Mouse (Mus musculus): ENCODE data around the gene Cd3g. TPM values are rescaled to one million over a fixed set of nuclear protein-coding genes. Genes with fewer than 3 reads are reported as not detected.

The Cd3g gene
- polyA plus RNA-seq, 1 experiment from 2014 or later, result not detected

- WGBS (ENCODE audit: insufficient replicate concordance), result 89% methylated on average over 7 of the region's 7 CpGs
- H3K9me3 ChIP-seq (replicated peaks; ENCODE audit: control insufficient read depth, low read length), result no peaks in the 10 kb centered on the region
- H3K4me1 ChIP-seq (ENCODE audit: control insufficient read depth, insufficient read depth, low read length), result 0 out of 2 replicates have a peak, but pooled peaks cover 2% of the 10 kb centered on the region
- H3K27me3 ChIP-seq (ENCODE audit: control insufficient read depth, insufficient read depth, low read length), result no peaks in the 10 kb centered on the region
- H3K27ac ChIP-seq (ENCODE audit: low read depth, low read length), result no peak overlapping the region
- no peak overlapping the region for H3K9ac ChIP-seq (ENCODE audit: low read depth, low read length)
- no peak overlapping the region for H3K4me2 ChIP-seq
- no peak overlapping the region for H3K4me3 ChIP-seq (ENCODE audit: low read depth, low read length)
- H3K36me3 ChIP-seq (ENCODE audit: control insufficient read depth, insufficient read depth, low read length), result no peaks in the 10 kb centered on the region
- ATAC-seq (replicated peaks; ENCODE audit: insufficient number of reproducible peaks, low FRiP score, low TSS enrichment), result no peak
Observed at GRCm38 (mm10) chr9:44996590-44996989, 16.4 kb upstream of the Cd3g start.

GRCm38 (mm10) chr9:44994962-44995361 lies 14.7 kb upstream of the Cd3g start:
- WGBS (ENCODE audit: insufficient replicate concordance), result 62% methylated on average over 4 of the region's 4 CpGs
- no peaks in the 10 kb centered on the region for H3K4me1 ChIP-seq (ENCODE audit: control insufficient read depth, insufficient read depth, low read length)
- no peak for ATAC-seq (replicated peaks; ENCODE audit: insufficient number of reproducible peaks, low FRiP score, low TSS enrichment)

DNA sequence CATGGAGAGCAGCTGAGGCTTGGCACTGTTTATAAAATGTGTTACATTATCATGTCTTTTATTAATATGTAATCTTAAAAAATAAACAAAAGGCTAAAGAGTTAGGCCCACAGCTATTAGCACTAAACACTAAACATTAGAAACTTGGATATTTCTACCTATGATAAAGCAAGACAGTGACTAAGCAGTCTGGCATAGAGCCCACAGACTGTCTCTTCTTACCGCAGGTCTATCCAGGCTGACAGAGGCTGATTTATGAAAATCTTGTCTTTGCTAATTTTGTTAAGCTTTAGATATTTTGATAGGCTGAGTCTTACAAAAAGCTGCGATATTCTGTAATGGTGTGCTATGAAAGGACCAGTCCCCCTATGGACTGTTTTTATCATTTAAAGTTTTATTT lies 13.0 kb upstream of the Cd3g start:
- H3K4me3 ChIP-seq (ENCODE audit: low read depth, low read length), result no peak overlapping the region
- H3K4me2 ChIP-seq, result no peak overlapping the region
- no peak for ATAC-seq (replicated peaks; ENCODE audit: insufficient number of reproducible peaks, low FRiP score, low TSS enrichment)
- no peak overlapping the region for H3K9ac ChIP-seq (ENCODE audit: low read depth, low read length)
- H3K27me3 ChIP-seq (ENCODE audit: control insufficient read depth, insufficient read depth, low read length), result no peaks in the 10 kb centered on the region
- H3K4me1 ChIP-seq (ENCODE audit: control insufficient read depth, insufficient read depth, low read length), result no peaks in the 10 kb centered on the region
- H3K36me3 ChIP-seq (ENCODE audit: control insufficient read depth, insufficient read depth, low read length), result no peaks in the 10 kb centered on the region
- H3K9me3 ChIP-seq (replicated peaks; ENCODE audit: control insufficient read depth, low read length), result no peaks in the 10 kb centered on the region
- 81% methylated on average over 2 of the region's 2 CpGs for WGBS (ENCODE audit: insufficient replicate concordance)
- no peak overlapping the region for H3K27ac ChIP-seq (ENCODE audit: low read depth, low read length)

More at GRCm38 (mm10) chr9:44994962-44995361, 14.7 kb upstream of the Cd3g start:
- Histone ChIP-seq H3K27ac (ENCODE audit: low read depth, low read length) (no peak overlapping the region), H3K4me2 (no peak overlapping the region), H3K36me3 (ENCODE audit: control insufficient read depth, insufficient read depth, low read length) (no peaks in the 10 kb centered on the region), H3K9ac (ENCODE audit: low read depth, low read length) (no peak overlapping the region), H3K27me3 (ENCODE audit: control insufficient read depth, insufficient read depth, low read length) (no peaks in the 10 kb centered on the region), H3K4me3 (ENCODE audit: low read depth, low read length) (no peak overlapping the region), H3K9me3 (replicated peaks; ENCODE audit: control insufficient read depth, low read length) (no peaks in the 10 kb centered on the region)

DNA sequence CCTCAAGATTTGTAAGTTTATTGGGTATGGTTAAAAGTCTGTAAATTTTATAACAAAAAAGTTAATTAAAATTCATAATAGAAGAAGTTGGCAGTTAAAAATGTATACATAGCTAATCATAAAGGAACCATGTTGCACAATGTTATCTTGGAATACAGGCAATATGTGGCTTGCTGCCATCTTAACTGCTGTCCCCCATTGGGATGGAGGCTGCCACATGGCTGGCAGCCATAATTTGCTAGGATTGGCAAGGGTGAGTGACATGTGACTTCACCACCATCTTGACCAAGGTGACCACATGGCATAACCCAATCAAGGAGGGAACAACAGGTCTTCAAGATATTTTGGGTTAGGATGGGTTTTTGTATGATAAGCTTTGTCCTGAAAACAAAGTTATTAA lies 12.0 kb upstream of the Cd3g start:
- Histone ChIP-seq H3K27ac (ENCODE audit: low read depth, low read length) (no peak overlapping the region), H3K36me3 (ENCODE audit: control insufficient read depth, insufficient read depth, low read length) (no peaks in the 10 kb centered on the region), H3K4me1 (ENCODE audit: control insufficient read depth, insufficient read depth, low read length) (no peaks in the 10 kb centered on the region), H3K4me3 (ENCODE audit: low read depth, low read length) (no peak overlapping the region), H3K9me3 (replicated peaks; ENCODE audit: control insufficient read depth, low read length) (no peaks in the 10 kb centered on the region), H3K27me3 (ENCODE audit: control insufficient read depth, insufficient read depth, low read length) (no peaks in the 10 kb centered on the region), H3K9ac (ENCODE audit: low read depth, low read length) (no peak overlapping the region), H3K4me2 (no peak overlapping the region)
- no peak for ATAC-seq (replicated peaks; ENCODE audit: insufficient number of reproducible peaks, low FRiP score, low TSS enrichment)

DNA sequence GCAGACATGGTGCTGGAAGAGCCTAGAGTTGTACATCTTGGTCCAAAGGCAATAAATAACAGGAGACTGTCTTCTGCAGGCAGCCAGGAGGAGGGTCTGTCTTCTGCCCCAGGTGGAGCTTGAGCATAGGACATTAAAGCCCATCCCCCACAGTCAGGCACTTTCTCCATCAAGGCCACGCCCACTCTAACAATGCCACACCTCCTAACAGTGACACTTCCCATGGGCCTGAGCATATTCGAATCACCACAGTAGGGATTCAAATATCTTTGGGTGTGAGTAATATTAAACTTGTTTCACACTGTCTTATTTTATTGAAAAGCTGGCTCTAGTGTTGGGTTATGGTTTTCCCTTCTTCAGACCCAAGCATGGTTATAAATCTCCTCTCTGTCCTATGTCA lies 11.6 kb upstream of the Cd3g start:
- no peak overlapping the region for H3K4me3 ChIP-seq (ENCODE audit: low read depth, low read length)
- H3K27ac ChIP-seq (ENCODE audit: low read depth, low read length), result no peak overlapping the region
- H3K27me3 ChIP-seq (ENCODE audit: control insufficient read depth, insufficient read depth, low read length), result no peaks in the 10 kb centered on the region
- no peaks in the 10 kb centered on the region for H3K9me3 ChIP-seq (replicated peaks; ENCODE audit: control insufficient read depth, low read length)
- H3K4me1 ChIP-seq (ENCODE audit: control insufficient read depth, insufficient read depth, low read length), result no peaks in the 10 kb centered on the region
- ATAC-seq (replicated peaks; ENCODE audit: insufficient number of reproducible peaks, low FRiP score, low TSS enrichment), result no peak
- no peak overlapping the region for H3K4me2 ChIP-seq
- H3K9ac ChIP-seq (ENCODE audit: low read depth, low read length), result no peak overlapping the region
- H3K36me3 ChIP-seq (ENCODE audit: control insufficient read depth, insufficient read depth, low read length), result no peaks in the 10 kb centered on the region
- 75% methylated on average over 2 of the region's 2 CpGs for WGBS (ENCODE audit: insufficient replicate concordance)

DNA sequence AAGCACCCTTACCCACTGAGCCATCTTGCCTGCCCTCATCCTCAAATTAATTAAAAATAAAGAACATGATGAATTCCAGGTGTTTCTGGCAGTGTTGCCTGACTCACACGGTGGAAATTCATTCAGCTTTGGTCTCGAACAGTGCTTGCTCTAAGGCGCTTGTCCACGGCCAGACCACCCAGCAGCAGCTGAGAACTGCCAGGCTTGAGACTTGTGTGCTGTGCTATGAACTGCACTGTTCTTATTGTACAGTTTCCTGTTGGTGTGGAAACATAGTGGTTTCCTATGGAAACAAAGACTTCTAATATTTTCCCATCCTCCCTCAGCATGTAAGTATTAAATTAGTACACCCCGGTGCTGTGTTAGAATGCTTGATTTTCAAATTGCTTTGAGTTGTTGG lies 6.7 kb upstream of the Cd3g start:
- Histone ChIP-seq H3K4me3 (ENCODE audit: low read depth, low read length) (no peak overlapping the region), H3K9me3 (replicated peaks; ENCODE audit: control insufficient read depth, low read length) (no peaks in the 10 kb centered on the region), H3K27me3 (ENCODE audit: control insufficient read depth, insufficient read depth, low read length) (no peaks in the 10 kb centered on the region; the same call in 1 of the 2 replicates), H3K36me3 (ENCODE audit: control insufficient read depth, insufficient read depth, low read length) (no peaks in the 10 kb centered on the region), H3K4me2 (no peak overlapping the region), H3K9ac (ENCODE audit: low read depth, low read length) (no peak overlapping the region), H3K4me1 (ENCODE audit: control insufficient read depth, insufficient read depth, low read length) (no peaks in the 10 kb centered on the region), H3K27ac (ENCODE audit: low read depth, low read length) (peak overlapping the region; percentile 46; the same call in 1 of the 2 replicates)
- no peak for ATAC-seq (replicated peaks; ENCODE audit: insufficient number of reproducible peaks, low FRiP score, low TSS enrichment)
- 64% methylated on average over 5 of the region's 5 CpGs for WGBS (ENCODE audit: insufficient replicate concordance)

DNA sequence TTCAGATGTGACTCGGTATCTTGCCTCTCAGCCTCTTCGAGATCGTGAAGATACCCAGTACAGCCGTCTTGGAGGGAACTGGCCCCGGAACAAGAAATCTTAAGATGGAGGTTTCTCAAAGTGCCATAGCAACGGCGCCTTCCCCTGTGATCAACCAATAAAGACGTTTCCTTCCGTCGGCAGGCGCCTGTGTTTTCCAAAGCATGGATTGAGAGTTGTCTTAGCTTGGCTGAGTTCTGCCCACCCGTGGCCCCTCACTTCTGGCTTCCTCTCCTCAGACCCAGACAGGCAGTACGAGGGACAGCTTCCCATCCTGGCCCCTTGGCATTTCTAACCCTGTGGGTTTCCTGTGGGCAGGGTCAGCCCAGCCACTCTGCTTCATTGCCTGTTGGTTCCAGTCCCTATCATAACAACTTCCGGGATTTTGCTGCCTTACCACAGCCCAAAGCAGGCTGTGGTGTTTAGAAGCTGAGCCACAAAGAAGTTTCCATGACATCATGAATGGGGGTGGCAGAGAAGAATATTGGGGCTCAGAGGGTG lies 6.1 kb upstream of the Cd3g start:
- Histone ChIP-seq H3K4me2 (peak overlapping the region; percentile 8; the same call in 1 of the 2 replicates), H3K27me3 (ENCODE audit: control insufficient read depth, insufficient read depth, low read length) (no peaks in the 10 kb centered on the region; the same call in 1 of the 2 replicates), H3K9me3 (replicated peaks; ENCODE audit: control insufficient read depth, low read length) (no peaks in the 10 kb centered on the region), H3K9ac (ENCODE audit: low read depth, low read length) (no peak overlapping the region), H3K36me3 (ENCODE audit: control insufficient read depth, insufficient read depth, low read length) (no peaks in the 10 kb centered on the region), H3K27ac (ENCODE audit: low read depth, low read length) (peak overlapping the region; percentile 46; the same call in 1 of the 2 replicates), H3K4me1 (ENCODE audit: control insufficient read depth, insufficient read depth, low read length) (no peaks in the 10 kb centered on the region), H3K4me3 (ENCODE audit: low read depth, low read length) (no peak overlapping the region)
- ATAC-seq (replicated peaks; ENCODE audit: insufficient number of reproducible peaks, low FRiP score, low TSS enrichment), result no peak
- WGBS (ENCODE audit: insufficient replicate concordance), result 60% methylated on average over 14 of the region's 14 CpGs

DNA sequence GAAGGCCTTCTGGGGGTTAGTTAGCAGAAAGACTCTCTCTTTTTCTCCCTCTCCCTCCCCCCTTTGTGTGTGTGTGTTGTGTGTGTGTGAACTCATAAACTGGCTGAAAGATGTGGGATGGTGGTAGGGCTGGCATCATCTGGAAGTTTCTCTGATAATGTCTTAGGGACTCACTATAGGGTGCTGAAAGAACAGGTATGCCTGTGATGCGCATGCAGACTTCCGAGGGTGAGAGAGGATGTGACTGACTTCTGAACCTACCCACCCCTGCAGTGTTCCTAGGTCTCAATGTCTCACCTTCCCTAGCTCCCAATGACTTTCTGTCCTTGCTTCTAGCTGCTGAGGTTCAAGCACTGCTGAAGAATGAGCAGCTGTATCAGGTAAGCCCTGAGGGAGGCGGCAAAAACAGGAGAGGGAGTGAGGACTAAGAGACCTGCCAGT lies 5.5 kb upstream of the Cd3g start:
- Histone ChIP-seq H3K4me1 (ENCODE audit: control insufficient read depth, insufficient read depth, low read length) (no peaks in the 10 kb centered on the region), H3K9ac (ENCODE audit: low read depth, low read length) (no peak overlapping the region), H3K9me3 (replicated peaks; ENCODE audit: control insufficient read depth, low read length) (no peaks in the 10 kb centered on the region), H3K4me2 (no peak overlapping the region), H3K27ac (ENCODE audit: low read depth, low read length) (no peak overlapping the region), H3K36me3 (ENCODE audit: control insufficient read depth, insufficient read depth, low read length) (no peaks in the 10 kb centered on the region), H3K27me3 (ENCODE audit: control insufficient read depth, insufficient read depth, low read length) (no peaks in the 10 kb centered on the region; the same call in 1 of the 2 replicates), H3K4me3 (ENCODE audit: low read depth, low read length) (no peak overlapping the region)
- ATAC-seq (replicated peaks; ENCODE audit: insufficient number of reproducible peaks, low FRiP score, low TSS enrichment), result no peak
- 80% methylated on average over 3 of the region's 3 CpGs for WGBS (ENCODE audit: insufficient replicate concordance)

GRCm38 (mm10) chr9:44983001-44983400 lies 2.8 kb upstream of the Cd3g start:
- Histone ChIP-seq H3K4me3 (ENCODE audit: low read depth, low read length) (no peak overlapping the region), H3K4me2 (no peak overlapping the region), H3K4me1 (ENCODE audit: control insufficient read depth, insufficient read depth, low read length) (no peaks in the 10 kb centered on the region), H3K9me3 (replicated peaks; ENCODE audit: control insufficient read depth, low read length) (no peaks in the 10 kb centered on the region), H3K27me3 (ENCODE audit: control insufficient read depth, insufficient read depth, low read length) (peaks cover 5% of the 10 kb centered on the region; the same call in 1 of the 2 replicates), H3K36me3 (ENCODE audit: control insufficient read depth, insufficient read depth, low read length) (no peaks in the 10 kb centered on the region), H3K9ac (ENCODE audit: low read depth, low read length) (no peak overlapping the region), H3K27ac (ENCODE audit: low read depth, low read length) (no peak overlapping the region)
- 60% methylated on average over 2 of the region's 2 CpGs for WGBS (ENCODE audit: insufficient replicate concordance)
- no peak for ATAC-seq (replicated peaks; ENCODE audit: insufficient number of reproducible peaks, low FRiP score, low TSS enrichment)
